Mouse (Mus musculus): Measurements from ENCODE around the gene Ccdc73.

- TF ChIP-seq POLR2A (IDR thresholded peaks at IDR 0.05; ENCODE audit: extremely low read depth, insufficient read depth, low read length) (no peak), CTCF (IDR thresholded peaks at IDR 0.05; ENCODE audit: extremely low read depth, insufficient read depth, low read length) (no peak)
Measured at GRCm38 (mm10) chr2:104826191-104826590, 41.4 kb upstream of the Ccdc73 start.

Data from cortical plate, adult 2 months (tissue).